Mouse (Mus musculus) megakaryocyte, embryonic 14.5 days (primary cell): Measurements from ENCODE around the gene Ltbr. TPM values are rescaled to one million over a fixed set of nuclear protein-coding genes. Genes with fewer than 3 reads are reported as not detected.
"Not testable (repeated sequence)": the region's sequence is repeated elsewhere in the genome, so short reads cannot be mapped to it uniquely, and the experiment has no call there.

Experiments
- H3K27me3 ChIP-seq: replicated peaks from 2 replicates; pipeline ENCODE3; 2012; ENCODE audit warnings: inconsistent platforms
- H3K36me3 ChIP-seq: replicated peaks from 2 replicates; pipeline ENCODE3; 2012; ENCODE audit warnings: low read length, inconsistent platforms, mixed read lengths
- H3K4me1 ChIP-seq: 2 replicates; pipeline ENCODE4 v1.6.1; 2012; ENCODE audit warnings: inconsistent platforms
- H3K4me3 ChIP-seq: replicated peaks from 2 replicates; pipeline ENCODE3; 2012; ENCODE audit warnings: moderate library complexity, mild to moderate bottlenecking, inconsistent platforms
- H3K9me3 ChIP-seq: 2 replicates; pipeline ENCODE4 v1.6.1; 2012; ENCODE audit warnings: inconsistent platforms
- FLI1 ChIP-seq: IDR thresholded peaks from 2 replicates; pipeline ENCODE4 v1.6.1; 2012; ENCODE audit warnings: low read length, inconsistent platforms, mixed read lengths
- GATA1 ChIP-seq: IDR thresholded peaks from 3 replicates; pipeline ENCODE4 v1.6.1; 2012; ENCODE audit warnings: mixed read lengths, low read length, inconsistent platforms, borderline replicate concordance
- polyA plus RNA-seq: library from polyadenylated mRNA; stranded (reverse); fragments of >175 nt; gene quantifications from 2 replicates; pipeline ENCODE4 v1.2.3, GENCODE M21; 2012; ENCODE audit warnings: low replicate concordance; ENCODE audit not compliant: insufficient read depth

The Ltbr gene
- polyA plus RNA-seq, 1 experiment: 48.8 TPM

DNA sequence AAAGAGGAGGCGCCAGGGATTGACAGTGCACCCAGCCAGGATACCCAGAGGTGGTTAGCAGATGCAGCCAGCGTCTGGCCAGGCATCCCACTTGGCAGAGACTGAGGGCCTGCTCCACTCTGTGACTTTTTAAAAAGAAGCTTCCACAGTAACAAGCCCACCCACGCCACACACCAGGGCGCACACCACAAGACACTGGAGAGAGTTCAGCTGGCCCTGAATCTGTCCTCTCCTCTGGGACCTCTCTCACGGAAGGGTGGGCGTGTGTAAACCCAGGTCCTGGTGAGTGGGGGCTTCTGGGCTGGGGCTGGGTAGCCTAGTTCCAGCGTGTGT, 512 bp upstream of the Ltbr start:
- Histone ChIP-seq H3K27me3 (peaks cover 50% of the 10 kb centered on the region), H3K4me3 (peak overlapping the region; percentile 92), H3K4me1 (peaks cover 27% of the 10 kb centered on the region), H3K9me3 (no peaks in the 10 kb centered on the region), H3K36me3 (peaks cover 29% of the 10 kb centered on the region)
- TF ChIP-seq GATA1: no peak
- no peak for TF ChIP-seq FLI1

GRCm38 (mm10) chr6:125312581-125313355, 917 bp downstream of the Ltbr start:
- Histone ChIP-seq H3K9me3 (no peaks in the 10 kb centered on the region), H3K27me3 (peaks cover 38% of the 10 kb centered on the region), H3K36me3 (peaks cover 40% of the 10 kb centered on the region), H3K4me1 (peaks cover 28% of the 10 kb centered on the region), H3K4me3 (peak overlapping the region; percentile 92)
- TF ChIP-seq FLI1 (no peak), GATA1 (no peak)

DNA sequence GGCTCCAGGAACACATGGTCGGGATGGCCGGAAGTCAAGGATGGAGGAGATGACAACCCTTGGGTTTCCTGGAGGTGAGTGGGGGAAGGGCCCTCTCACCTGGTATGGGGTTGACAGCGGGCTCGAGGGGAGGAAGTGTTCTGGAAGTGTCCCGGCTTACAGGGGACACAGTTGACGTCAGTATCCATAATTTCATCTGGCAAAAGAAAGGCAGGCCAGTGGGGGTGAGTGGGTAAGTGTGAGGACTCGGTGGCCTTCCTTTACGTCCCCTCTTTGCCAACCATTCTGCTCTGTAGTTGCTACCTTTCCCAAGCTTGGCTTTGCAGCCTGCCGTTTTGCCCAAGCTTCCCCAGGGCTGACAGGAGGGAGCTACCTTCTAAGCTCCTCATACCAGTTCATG, 1.5 kb downstream of the Ltbr start:
- no peak for TF ChIP-seq GATA1
- TF ChIP-seq FLI1: no peak
- Histone ChIP-seq H3K27me3 (peaks cover 34% of the 10 kb centered on the region), H3K9me3 (no peaks in the 10 kb centered on the region), H3K4me3 (no peak overlapping the region), H3K36me3 (peaks cover 44% of the 10 kb centered on the region), H3K4me1 (peaks cover 28% of the 10 kb centered on the region)

DNA sequence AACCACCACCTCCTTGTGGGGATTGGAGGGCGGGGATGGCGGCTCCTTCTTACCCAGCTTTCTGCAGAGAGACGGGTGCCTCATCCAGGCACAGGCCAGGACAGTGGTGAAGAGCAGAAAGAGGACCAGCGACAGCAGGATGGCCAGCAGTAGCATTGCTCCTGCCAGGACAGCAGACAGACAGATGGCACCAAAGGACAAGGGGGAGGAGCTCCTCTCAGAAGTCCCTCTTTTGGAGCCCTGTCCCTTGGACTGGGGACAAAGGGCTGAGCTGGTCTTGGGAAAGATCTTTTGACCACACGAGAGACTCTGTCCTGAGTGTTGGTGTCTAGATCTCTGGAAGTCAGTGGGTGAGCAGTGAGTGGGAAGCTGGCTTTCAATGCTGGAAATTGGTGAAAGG, 4.3 kb downstream of the Ltbr start:
- TF ChIP-seq FLI1 (no peak), GATA1 (no peak)
- Histone ChIP-seq H3K4me3 (no peak overlapping the region), H3K9me3 (peaks cover 3% of the 10 kb centered on the region; the same call in 1 of the 2 replicates), H3K4me1 (peaks cover 28% of the 10 kb centered on the region), H3K27me3 (peaks cover 19% of the 10 kb centered on the region), H3K36me3 (peaks cover 57% of the 10 kb centered on the region)

- H3K4me1 ChIP-seq: peaks cover 23% of the 10 kb centered on the region
- H3K9me3 ChIP-seq: peaks cover 3% of the 10 kb centered on the region; the same call in 1 of the 2 replicates
- no peak overlapping the region for H3K4me3 ChIP-seq
- TF ChIP-seq FLI1 (no peak), GATA1 (no peak)
- H3K27me3 ChIP-seq: peaks cover 14% of the 10 kb centered on the region
- peaks cover 57% of the 10 kb centered on the region for H3K36me3 ChIP-seq
Measured at GRCm38 (mm10) chr6:125308921-125309320, 4.8 kb downstream of the Ltbr start.

DNA sequence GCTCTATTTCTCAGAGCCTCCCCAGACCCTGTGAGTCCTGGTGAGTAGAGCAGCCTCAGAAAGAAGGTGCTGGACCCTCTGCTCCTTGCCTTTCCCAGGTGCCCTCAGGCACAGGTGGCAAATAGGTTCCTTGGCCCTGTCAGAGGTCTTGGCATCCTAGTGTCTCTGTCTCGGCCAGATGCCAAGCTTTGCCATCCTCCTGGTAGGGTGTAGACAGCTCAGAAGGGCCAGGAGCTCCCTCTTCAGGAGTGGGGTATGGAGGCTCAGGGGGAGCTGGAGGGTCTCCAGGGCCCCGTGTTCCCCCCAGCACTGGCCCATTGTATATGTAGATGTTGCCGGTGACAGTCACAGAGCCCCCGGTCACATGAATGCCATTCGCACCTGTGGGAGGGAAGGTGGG, 6.6 kb downstream of the Ltbr start:
- peaks cover 3% of the 10 kb centered on the region; the same call in 1 of the 2 replicates for H3K9me3 ChIP-seq
- no peaks in the 10 kb centered on the region for H3K27me3 ChIP-seq
- peaks cover 49% of the 10 kb centered on the region for H3K36me3 ChIP-seq
- H3K4me3 ChIP-seq: no peak overlapping the region
- H3K4me1 ChIP-seq: peaks cover 4% of the 10 kb centered on the region; the same call in 1 of the 2 replicates
- TF ChIP-seq GATA1 (no peak), FLI1 (no peak)

DNA sequence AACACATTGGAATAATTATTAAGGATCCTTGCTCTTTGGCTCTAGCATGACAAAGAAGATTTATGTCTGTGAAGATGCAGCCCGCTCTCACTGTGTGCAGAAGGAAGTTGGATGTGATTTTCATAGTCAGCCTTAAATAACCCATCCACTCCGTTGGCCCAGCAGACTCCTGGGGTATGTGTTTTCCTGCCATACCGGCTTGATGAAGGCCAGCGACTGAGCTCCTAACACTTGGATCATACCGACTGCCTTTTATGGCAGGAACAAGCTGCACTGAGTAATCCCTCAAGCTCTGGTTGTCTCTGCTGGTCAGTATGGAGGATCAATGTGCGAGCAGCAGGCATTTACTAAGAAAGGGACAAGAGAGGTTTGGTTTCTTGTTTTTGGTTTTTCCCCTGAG, 8.2 kb downstream of the Ltbr start:
- no peak for TF ChIP-seq GATA1
- no peak for TF ChIP-seq FLI1
- H3K9me3 ChIP-seq: peaks cover 3% of the 10 kb centered on the region; the same call in 1 of the 2 replicates
- H3K36me3 ChIP-seq: peaks cover 35% of the 10 kb centered on the region
- no peak overlapping the region for H3K4me3 ChIP-seq
- no peaks in the 10 kb centered on the region for H3K27me3 ChIP-seq
- H3K4me1 ChIP-seq: 0 out of 2 replicates have a peak, but pooled peaks cover 3% of the 10 kb centered on the region

DNA sequence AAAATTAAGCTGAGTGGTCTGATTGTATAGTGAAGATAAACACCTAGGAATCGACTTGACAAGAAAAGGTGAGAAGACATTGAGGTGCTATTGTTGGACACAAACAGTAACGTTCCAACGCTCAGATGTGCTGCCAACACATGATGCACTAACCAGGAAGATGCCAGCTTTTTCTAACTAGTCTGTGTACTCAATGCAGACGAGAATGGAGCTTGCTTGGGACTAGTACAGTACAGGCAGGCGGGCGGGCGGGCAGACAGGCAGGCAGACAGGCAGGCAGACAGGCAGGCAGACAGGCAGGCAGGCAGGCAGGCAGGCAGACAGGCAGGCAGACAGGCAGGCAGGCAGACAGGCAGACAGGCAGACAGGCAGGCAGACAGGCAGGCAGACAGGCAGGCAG, 9.3 kb downstream of the Ltbr start:
- H3K36me3 ChIP-seq: peaks cover 29% of the 10 kb centered on the region
- not testable (repeated sequence) for H3K27me3 ChIP-seq

DNA sequence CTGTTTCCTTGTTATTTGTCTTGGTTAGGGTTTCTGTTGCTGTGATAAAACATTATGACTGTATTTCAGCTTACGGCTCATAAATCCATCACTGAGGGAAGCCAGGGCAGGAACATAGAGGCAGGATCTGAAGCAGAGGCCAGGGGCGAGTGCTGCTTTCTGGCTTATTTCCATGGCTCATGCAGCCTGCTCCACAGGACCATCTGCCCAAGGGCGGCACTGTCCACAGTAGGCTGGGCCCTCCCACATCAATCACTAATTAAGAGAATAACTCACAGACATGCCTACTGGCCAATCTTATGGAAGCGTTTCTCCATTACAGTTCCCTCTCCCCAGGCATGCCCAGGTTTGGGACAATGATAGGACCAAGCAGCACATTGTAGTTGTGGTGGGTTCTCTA, 10.4 kb downstream of the Ltbr start:
- no peak overlapping the region for H3K4me3 ChIP-seq
- TF ChIP-seq GATA1 (no peak), FLI1 (no peak)
- H3K4me1 ChIP-seq: no peaks in the 10 kb centered on the region
- peaks cover 5% of the 10 kb centered on the region for H3K27me3 ChIP-seq
- H3K36me3 ChIP-seq: peaks cover 21% of the 10 kb centered on the region
- H3K9me3 ChIP-seq: peaks cover 9% of the 10 kb centered on the region

More for the DNA sequence above, 9.3 kb downstream of the Ltbr start:
- H3K4me3 ChIP-seq, H3K4me1 ChIP-seq, H3K9me3 ChIP-seq: not testable (repeated sequence)

DNA sequence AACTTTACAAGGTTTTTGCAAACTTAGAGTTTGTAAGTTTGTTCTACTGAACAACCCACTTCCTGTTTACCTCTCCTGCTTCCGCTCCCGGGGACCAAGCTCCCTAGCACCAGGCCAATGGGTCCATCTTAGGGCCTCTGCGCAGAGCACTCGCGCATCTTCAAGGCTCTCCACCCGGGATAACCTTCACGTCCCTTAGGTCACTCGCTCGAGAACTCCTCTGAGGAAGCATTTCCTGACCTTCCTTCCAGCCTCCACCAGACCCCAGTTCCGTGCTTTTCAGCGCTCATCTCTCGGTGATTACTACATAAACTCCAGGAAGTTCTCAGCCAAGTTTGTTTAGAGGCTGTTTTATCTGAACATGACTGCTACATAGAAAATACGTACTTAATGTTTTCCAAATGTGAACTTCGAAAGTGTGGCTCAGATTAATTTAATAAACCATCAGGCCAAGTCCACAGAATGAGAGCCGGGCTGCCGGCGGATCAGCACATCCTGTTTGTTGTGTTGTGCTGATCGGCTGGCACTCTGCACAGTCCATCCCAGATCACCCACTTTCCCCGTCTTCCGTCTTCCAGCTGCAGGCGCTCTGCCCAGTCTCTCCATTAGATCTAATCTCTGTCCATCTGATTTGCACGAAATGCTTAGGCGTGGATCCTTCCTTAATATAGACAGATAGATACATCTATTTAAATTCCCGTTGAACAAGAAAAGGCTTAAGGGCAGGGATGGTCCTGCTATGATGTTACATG, 11.3 kb downstream of the Ltbr start:
- Histone ChIP-seq H3K27me3 (peaks cover 5% of the 10 kb centered on the region), H3K36me3 (peaks cover 15% of the 10 kb centered on the region)
- TF ChIP-seq GATA1 (no peak), FLI1 (no peak)

More for the DNA sequence above, 11.3 kb downstream of the Ltbr start:
- Histone ChIP-seq H3K4me3 (no peak overlapping the region), H3K9me3 (peaks cover 9% of the 10 kb centered on the region), H3K4me1 (no peaks in the 10 kb centered on the region)
